Mouse (Mus musculus): ENCODE results near the gene Atf7. TPM values are rescaled to one million over a fixed set of nuclear protein-coding genes. Genes with fewer than 3 reads are reported as not detected.

Gene Atf7
- total RNA-seq, 2 experiments from 2014 or later, result 35.3 to 39.2 TPM

DNA sequence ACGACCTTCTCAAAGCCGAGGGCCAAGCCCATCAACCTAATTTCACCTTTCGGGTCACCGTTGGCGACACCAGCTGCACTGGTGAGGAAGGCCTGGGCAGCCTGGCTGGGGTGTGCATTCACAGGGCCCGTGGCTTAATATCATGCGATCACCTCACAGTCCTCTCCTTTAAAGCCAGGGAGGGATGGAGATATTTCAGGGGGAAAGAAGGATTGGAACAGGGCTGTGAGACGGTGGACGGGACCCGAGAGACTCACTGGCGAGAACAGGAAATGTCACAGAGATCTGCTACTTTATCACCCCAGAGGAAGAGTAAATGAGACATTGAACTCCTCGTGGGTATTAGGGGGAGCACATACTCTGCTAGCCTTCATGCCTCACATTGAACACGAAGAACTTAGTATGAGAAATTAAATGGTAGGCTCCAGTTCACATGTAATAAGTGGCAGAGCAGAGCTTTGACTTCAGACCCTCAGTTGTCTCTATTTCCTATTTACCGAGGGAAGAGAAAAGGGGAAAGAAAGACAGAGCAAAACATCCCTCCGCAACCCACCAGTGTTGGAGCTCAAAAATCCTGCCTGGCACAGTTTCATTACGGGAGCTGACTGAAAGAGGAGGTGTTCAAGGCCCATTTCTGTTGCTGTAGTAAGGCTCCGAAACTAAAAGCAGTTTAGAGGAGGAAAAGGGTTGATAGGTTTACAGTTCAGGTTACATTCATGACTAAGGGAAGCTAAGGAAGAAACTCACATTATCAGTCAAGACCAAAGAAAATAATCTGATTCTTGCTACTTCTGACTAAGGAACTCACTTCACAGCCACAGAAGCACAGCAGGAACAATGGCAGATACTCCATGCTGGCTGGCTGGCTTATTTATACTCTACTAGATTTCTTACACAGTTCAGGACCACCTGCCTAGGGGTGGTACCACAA, 105.8 kb downstream of the Atf7 start:
- peak overlapping the region; percentile 100 for H3K27ac ChIP-seq
- TF ChIP-seq CTCF (IDR thresholded peaks at IDR 0.05), result no peak
- H3K4me3 ChIP-seq, result peak overlapping the region; percentile 91
- intact Hi-C loops (cut with DNase I), result loop anchor here (2.0 to 5.0 kb wide), 2 partner anchors 112 to 151 kb away; partner anchors contain the start of gene Sp1
- DNase-seq (ENCODE audit: extremely low spot score in 1 of 2, low spot score in 2 of 2), result no peak

GRCm38 (mm10) chr15:102518859-102519201, 106.4 kb downstream of the Atf7 start:
- TF ChIP-seq CTCF (IDR thresholded peaks at IDR 0.05), result no peak
- peak overlapping the region; percentile 91 for H3K4me3 ChIP-seq
- intact Hi-C loops (cut with DNase I), result loop anchor here (1.0 to 5.0 kb wide), 3 partner anchors 27 to 152 kb away; partner anchors contain the start of gene Sp1

DNA sequence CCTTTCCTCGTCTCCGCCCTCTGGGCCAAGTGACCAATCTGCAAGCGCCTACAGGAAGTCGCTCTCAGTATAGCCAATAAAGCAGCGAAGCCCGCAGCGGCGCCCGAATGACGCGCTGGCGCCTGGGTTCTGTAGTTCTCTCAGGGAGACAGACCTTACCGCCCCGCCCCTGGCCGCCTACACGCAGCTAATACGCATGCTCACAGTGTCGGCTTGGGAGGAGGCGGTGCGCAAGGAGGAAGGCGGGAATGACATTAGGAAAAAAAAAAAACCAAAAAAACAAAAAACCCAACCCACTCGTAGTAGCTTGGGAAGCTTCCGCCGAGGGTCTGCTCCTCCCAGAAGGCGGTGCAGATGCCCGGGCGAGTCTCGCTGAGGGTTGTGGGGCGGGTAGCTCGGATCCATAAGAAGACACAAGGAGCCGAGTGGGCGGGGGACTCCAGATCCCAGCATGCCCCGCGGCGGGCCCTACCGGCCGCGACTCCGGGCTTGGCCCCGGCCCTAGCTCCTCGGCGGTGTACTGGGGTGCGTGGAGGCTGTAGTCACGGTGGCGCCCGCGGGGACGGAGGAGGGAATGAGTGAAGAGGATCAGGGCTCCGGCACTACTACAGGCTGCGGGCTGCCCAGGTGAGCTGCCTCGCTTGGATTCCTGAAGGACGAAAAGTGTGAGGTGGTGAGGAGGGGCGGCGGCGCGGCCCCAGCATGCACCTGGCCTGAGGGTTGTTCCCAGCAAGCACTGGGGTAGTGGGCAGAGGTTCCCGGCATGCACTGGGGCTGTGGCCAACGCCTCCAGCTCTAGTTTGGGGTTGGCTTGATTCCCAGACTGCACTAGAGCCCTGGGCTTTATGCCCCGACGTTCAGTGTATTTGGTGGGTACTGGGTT, 107.0 kb downstream of the Atf7 start, which contains the start of gene Tarbp2:
Tarbp2 (plus strand) TSS at position 217 of the 883 bp plus-strand sequence.
- peak within 1 kb of the TSS; percentile 100 for H3K27ac ChIP-seq
- intact Hi-C loops (cut with DNase I), result loop anchor here (1.0 to 5.0 kb wide), 4 partner anchors 28 to 153 kb away; partner anchors contain the start of genes Pcbp2 and Sp1
- no peak for TF ChIP-seq CTCF (IDR thresholded peaks at IDR 0.05)
- DNase-seq (ENCODE audit: extremely low spot score in 1 of 2, low spot score in 2 of 2), result peak; percentile 99 to 100
- H3K4me3 ChIP-seq, result peak within 1 kb of the TSS; percentile 91

More at GRCm38 (mm10) chr15:102518859-102519201, 106.4 kb downstream of the Atf7 start:
- H3K27ac ChIP-seq, result peak overlapping the region; percentile 100
- DNase-seq (ENCODE audit: extremely low spot score in 1 of 2, low spot score in 2 of 2), result no peak

DNA sequence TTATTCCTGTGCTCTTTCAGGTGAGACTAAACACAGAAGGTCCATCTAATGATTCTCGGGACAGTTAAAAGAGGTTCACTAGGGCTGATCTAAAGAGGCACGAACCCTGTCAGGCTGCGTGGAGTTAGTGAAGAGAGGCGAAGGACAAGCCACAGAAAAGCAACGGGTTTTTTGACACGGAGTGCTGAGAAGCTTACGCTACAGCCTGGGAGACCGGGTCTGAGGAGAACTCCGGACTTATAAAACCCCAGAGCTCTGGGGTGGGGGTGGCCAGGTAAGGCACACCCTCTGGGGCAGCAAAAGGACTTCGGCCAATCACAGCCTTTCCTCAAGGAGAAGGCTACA, 107.7 kb downstream of the Atf7 start:
- no peak for TF ChIP-seq CTCF (IDR thresholded peaks at IDR 0.05)
- peak overlapping the region; percentile 59 for H3K4me3 ChIP-seq
- H3K27ac ChIP-seq, result peak overlapping the region; percentile 91
- DNase-seq (ENCODE audit: extremely low spot score in 1 of 2, low spot score in 2 of 2), result no peak
- intact Hi-C loops (cut with DNase I), result loop anchor here (1.0 to 5.0 kb wide), 2 partner anchors 47 to 110 kb away; partner anchors contain the start of genes Pcbp2 and Sp1

GRCm38 (mm10) chr15:102516728-102517404, 108.4 kb downstream of the Atf7 start, which contains the start of gene Map3k12:
Map3k12 (minus strand) TSS chr15:102517064.
- intact Hi-C loops (cut with DNase I), result loop anchor here (1.0 to 5.0 kb wide), 2 partner anchors 47 to 110 kb away; partner anchors contain the start of genes Pcbp2 and Sp1
- H3K4me3 ChIP-seq, result peak within 1 kb of the TSS; percentile 59
- H3K27ac ChIP-seq, result peak within 1 kb of the TSS; percentile 91
- no peak for TF ChIP-seq CTCF (IDR thresholded peaks at IDR 0.05)
- peak; percentile 80 to 82 for DNase-seq (ENCODE audit: extremely low spot score in 1 of 2, low spot score in 2 of 2)

GRCm38 (mm10) chr15:102516293-102516692, 109.0 kb downstream of the Atf7 start:
- intact Hi-C loops (cut with DNase I), result loop anchor here (5.0 kb wide), 1 partner anchor 109 kb away; the partner anchor contains the start of gene Sp1
- no peak for DNase-seq (ENCODE audit: extremely low spot score in 1 of 2, low spot score in 2 of 2)
- TF ChIP-seq CTCF (IDR thresholded peaks at IDR 0.05), result no peak; the same call in 1 of the 2 replicates
- Histone ChIP-seq H3K27ac (peak overlapping the region; percentile 91), H3K4me3 (peak overlapping the region; percentile 59)

DNA sequence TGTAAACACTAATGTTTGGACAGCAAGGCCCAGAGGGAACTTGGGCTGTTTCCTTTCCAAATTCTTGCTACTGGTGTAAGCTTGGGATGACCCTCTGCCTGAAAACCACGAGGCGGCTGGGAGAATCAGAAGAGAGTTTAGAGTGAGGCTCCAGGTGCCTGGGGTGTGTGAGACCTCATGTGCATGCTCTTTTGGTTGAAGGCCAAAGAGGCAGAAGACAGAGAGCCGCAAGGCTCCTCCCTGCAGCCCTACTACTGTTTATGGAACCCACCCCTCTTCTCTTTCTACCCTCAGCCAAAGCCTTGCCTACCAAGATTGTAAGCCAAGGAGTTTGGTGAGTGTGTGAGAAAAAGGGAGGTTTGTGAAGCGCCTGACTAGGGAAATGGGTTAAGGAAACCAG, 109.5 kb downstream of the Atf7 start:
- DNase-seq (ENCODE audit: extremely low spot score in 1 of 2, low spot score in 2 of 2), result peak in 1 of 2 experiments; percentile 13
- intact Hi-C loops (cut with DNase I), result loop anchor here (5.0 kb wide), 1 partner anchor 108 kb away; the partner anchor contains the start of gene Sp1
- peak overlapping the region; percentile 59 for H3K4me3 ChIP-seq
- H3K27ac ChIP-seq, result peak overlapping the region; percentile 91
- TF ChIP-seq CTCF (IDR thresholded peaks at IDR 0.05), result no peak

DNA sequence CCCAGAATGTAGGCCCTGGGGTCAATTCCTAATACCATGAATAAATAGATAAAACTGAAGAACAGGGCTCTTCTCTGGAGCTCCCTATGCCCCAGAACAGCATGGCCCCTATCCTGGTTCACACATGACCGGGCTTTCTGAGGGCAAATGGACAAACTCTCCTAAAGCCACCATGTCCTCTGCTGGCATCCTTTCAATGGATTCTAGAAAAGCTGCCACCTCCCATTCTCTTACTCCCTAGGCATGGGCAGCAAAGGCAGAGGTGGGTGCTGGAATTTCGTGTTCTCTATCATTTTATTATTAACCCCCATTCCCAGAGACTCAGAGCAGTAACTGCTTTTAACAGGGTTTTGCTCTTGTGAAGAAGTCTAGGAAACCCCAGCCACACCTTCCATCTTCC, 110.0 kb downstream of the Atf7 start:
- peak overlapping the region; percentile 59 for H3K4me3 ChIP-seq
- intact Hi-C loops (cut with DNase I), result loop anchor here (5.0 kb wide), 1 partner anchor 108 kb away; the partner anchor contains the start of gene Sp1
- TF ChIP-seq CTCF (IDR thresholded peaks at IDR 0.05), result no peak
- H3K27ac ChIP-seq, result no peak overlapping the region
- peak in 1 of 2 experiments; percentile 6 for DNase-seq (ENCODE audit: extremely low spot score in 1 of 2, low spot score in 2 of 2)

DNA sequence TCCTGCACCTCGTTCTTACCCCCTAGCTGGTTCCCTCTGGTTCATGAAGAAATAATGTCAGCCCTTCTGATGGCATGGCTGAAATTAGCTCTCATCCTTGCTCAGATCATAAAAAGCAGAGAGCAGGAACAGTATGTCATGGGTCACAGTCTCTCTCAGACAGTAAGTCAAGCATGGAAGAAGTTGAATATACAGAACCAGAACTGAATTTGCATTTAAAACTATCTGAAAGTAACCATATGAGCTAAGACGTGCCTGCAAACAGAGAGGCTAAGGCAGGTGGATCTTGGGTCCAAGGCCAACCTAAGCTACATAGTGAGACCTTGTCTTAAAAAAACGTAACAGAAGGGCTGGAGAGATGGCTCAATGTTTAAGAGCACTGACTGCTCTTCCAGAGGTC, 112.3 kb downstream of the Atf7 start:
- no peak for TF ChIP-seq CTCF (IDR thresholded peaks at IDR 0.05)
- intact Hi-C loops (cut with DNase I), result no loop called here

GRCm38 (mm10) chr15:102512471-102512870, 112.8 kb downstream of the Atf7 start:
- no peak for TF ChIP-seq CTCF (IDR thresholded peaks at IDR 0.05)
- Histone ChIP-seq H3K4me3 (no peak overlapping the region), H3K27ac (no peak overlapping the region; the same call in 1 of the 2 replicates)
- no peak for DNase-seq (ENCODE audit: extremely low spot score in 1 of 2, low spot score in 2 of 2)
- intact Hi-C loops (cut with DNase I), result no loop called here

More for the DNA sequence above, 112.3 kb downstream of the Atf7 start:
- no peak overlapping the region for H3K27ac ChIP-seq
- peak in 1 of 2 experiments; percentile 3 for DNase-seq (ENCODE audit: extremely low spot score in 1 of 2, low spot score in 2 of 2)
- no peak overlapping the region for H3K4me3 ChIP-seq

All from left cerebral cortex, adult 2 months (tissue).